Mouse (Mus musculus) megakaryocyte, embryonic 14.5 days (primary cell): ENCODE results near the gene Tmem265.

Experiments used
- FLI1 ChIP-seq: IDR thresholded peaks from 2 replicates; pipeline ENCODE4 v1.6.1; 2012; ENCODE audit warnings: low read length, inconsistent platforms, mixed read lengths
- GATA1 ChIP-seq: IDR thresholded peaks from 3 replicates; pipeline ENCODE4 v1.6.1; 2012; ENCODE audit warnings: mixed read lengths, low read length, inconsistent platforms, borderline replicate concordance

- TF ChIP-seq GATA1 (no peak), FLI1 (no peak)
Observed at GRCm38 (mm10) chr7:127596747-127597146, 35.6 kb downstream of the Tmem265 start.
